Mouse (Mus musculus): ENCODE data around the gene Cblb.

Gene Cblb

DNA sequence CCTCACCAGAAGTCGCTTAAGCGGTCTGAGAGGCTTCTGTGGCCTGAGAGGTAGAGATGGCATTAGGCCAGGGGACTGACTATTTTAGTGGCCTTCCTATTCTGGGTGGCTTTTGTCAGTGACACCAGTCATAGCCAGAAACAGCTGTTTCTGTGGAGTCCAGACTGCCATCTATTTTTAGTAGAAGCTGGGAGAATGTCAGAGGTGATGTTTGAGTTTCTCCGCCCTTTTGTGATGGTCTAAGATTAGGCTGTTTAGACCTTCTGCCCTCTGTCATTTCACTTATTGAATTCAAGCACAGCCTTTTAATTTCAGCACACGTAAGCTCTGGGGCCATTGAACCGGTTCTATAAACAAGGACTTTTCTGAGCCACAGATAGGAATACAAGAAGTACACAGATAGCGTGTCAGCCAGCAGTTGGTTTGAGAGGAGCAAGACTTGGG, 40.8 kb downstream of the Cblb start:
- DNase-seq (ENCODE audit: low spot score), result no peak

DNA sequence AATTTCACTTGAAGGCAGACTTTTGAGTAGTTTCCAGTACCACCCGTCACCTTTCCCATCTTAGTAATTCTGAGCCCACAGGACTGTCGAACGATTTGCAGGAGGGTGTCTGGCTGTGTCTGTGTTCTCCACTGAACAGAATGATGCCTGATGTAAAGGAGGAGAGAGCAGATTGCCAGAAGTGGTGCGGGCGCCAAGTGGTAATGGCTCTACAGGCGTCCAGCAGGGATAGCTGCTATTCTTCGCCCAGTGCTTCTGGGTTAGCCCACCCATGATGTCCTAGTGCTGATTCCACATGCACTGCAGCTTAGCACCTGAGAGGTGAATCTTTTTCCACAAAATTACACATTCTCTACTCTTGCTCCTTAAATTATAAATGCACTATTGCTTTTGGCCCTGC, 45.6 kb downstream of the Cblb start:
- DNase-seq (ENCODE audit: low spot score), result no peak

DNA sequence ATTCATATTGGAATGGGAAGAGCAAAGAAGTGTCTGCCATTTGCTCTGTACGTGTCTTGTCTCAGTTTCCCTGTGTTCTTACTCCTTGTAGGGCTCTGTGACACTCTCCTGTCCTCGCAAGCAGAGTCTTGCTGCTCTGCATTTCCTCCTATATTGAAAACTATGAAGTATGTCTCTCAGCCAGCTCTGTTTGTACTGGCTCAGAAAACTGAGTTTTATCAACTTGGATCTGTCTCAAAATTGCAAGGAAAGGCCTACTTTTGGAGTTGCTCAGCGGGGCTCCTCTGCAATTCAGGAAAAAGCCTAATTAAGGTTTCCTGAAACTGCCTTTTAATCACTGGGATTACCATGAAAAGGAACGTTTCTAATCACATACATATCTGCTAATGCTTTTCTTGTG, 46.9 kb downstream of the Cblb start:
- no peak for DNase-seq (ENCODE audit: low spot score)

DNA sequence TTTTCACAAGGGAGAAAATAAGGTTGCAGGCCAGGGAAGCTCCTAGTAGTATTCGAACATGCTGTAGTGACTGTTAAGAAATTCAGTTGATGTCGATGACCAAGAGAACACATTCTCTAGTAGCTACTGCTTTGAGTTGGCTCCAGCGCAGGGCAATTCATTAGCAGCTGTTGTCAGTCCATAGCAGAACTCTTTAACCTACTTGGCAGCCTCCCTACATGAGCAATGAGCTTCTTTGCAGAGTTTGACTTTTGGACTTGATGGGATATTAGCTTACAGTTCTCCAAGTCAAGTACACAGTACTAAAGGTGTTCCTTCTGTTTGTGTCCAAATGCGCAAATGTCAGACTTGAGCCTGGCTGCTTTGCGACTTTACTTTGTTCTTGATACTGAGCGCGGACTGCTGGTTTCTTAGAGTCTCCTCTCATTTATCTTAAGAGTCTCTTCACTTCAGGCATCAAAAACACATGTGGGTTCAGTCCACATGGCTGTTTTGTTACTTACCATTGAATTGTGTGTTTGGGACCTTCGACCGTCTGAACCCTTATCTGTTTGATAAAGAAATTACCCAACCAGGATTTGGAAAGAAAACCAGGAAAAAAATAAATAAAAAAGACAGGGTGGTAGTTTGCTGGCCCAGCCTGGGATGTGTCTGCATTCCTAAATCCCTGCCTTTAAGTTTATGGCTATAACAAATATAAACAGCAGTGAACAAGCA, 47.9 kb downstream of the Cblb start:
- no peak for DNase-seq (ENCODE audit: low spot score)

DNA sequence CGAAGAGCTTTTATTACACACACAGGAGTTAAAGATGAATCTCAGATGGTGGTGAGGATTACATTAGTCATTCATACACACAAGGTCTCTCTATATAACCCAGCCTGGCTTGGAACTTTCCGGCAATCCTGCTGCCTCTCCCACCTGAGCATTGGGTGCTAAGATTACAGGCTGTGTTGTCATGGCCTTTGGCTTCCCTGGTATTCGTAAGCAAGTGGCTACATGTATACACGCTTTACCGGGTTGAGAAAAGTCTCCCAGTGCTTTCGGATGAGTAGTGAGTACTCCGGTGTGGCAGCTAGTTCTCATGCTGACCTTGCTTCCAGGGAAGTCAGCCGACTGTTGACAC, 48.4 kb downstream of the Cblb start:
- no peak for DNase-seq (ENCODE audit: low spot score)

DNA sequence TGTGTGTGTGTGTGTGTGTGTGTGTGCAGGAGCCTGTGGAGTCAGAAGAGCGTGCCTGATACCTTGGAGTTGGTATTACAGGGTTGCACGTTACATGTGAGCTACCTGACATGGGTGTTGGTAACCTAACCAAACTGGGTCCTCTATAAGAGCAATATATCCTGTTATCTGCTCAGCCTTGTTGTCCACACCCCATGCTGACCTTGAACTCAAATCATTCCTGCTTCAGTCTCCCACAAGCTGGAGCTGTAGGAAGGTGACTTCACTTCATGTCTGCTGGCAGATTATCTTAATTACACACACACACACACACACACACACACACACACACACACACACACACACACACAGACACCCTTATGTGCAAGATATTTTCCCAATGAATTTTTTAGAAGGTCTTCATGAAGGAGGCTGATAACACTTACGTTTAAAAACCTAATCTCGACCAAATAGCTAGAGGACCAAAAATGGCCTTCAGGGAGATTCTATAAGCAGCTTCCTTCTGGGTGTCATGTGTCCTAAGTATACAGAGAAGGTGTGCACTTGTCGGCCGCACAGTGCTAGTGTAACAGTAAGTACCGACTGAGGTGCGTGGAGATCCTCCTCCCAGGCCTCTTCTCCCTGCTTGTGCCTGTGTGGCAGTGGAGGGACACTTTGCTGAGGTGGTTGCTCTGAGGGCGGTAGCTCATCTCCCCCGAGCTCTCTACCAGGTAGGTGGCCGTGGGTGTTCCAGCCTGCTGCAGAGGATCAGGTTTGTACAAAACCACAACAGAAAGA, 49.8 kb downstream of the Cblb start:
- DNase-seq (ENCODE audit: low spot score), result no peak

DNA sequence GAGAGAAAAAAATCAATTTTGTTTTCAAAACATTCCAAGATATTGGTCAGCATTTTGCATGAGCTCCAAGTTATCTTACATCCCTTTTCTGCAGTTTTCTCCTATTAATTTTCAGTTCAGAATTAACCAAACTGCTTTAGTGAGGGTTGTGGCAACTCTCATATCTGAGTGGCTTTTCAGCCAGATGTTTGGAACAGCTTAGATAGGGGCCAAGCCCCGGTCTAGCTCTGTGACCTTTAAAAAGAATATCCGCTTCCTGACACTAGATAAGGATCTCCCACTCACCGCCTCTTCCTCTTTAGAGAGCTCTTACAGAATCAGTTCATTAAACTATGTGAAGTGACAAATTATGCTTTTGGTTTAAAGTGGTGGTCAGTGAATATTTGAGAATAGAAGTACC, 50.7 kb downstream of the Cblb start:
- no peak for DNase-seq (ENCODE audit: low spot score)

DNA sequence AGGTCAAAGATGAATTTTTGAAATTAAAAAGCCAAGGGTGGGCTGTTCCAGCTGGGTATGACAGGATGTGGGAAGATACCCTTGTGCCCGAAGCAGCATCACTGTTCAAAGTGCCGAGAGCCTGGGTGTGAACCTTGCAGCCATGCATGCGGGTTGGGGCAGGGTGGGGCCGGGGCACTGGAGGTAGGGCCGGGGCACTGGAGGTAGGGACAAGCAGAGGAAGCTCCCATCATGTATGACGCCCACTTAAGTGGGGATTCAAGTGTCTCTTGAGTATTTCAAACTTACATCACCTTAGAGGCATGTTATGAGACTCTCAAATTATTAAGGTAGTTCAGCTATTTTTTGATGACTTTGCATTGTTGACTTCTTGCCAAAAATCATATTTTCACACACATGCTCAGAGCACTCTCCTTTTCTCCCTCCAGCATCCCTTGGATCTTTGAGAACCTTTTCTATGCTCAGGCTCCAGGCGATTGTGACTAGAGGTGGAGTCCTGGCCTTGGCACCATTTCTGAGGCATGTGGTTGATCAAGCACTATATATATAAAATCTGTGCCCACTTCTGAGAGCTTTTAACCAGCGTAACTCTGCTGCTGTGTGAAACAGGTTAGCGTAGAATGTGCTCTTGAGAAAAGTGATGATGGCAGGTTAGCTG, 55.9 kb downstream of the Cblb start:
- DNase-seq (ENCODE audit: low spot score), result no peak

DNA sequence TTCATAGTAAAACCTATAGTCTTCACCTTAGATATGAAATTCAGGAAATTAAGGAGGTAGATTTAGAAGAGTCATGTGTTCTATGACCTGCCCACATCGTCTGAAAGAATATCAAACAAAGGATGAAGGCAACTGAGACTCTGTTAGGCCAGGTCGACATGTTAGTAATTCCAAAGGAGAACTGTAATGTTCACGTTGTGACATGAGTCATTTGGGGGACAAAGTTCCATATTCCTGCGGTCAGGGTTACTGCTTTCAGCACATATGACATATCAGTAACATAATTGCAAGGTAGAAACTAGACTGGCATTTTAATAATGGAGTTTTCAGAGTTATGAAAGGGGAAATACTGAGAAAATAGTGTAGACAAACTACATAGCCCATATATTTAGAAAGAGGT, 58.3 kb downstream of the Cblb start:
- DNase-seq (ENCODE audit: low spot score), result no peak

DNA sequence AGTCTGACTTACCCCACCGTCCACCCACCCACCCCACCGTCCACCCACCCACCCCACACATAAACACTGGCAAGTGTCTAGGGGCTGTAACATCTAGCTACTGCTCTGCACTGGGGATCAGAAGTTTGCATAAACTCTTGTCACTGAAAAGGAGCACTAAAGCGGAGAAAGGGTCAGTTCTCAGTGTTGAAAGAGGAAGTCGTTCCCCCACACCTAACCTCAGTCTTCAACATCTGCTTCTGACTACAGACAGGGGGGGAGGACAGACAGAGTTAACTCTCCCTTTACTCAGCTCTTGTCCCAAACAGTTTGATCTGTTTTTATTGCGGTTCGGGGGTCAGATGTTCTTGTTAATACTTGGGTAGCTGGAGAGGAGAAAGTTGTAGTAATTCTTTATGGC, 59.9 kb downstream of the Cblb start:
- no peak for DNase-seq (ENCODE audit: low spot score)

DNA sequence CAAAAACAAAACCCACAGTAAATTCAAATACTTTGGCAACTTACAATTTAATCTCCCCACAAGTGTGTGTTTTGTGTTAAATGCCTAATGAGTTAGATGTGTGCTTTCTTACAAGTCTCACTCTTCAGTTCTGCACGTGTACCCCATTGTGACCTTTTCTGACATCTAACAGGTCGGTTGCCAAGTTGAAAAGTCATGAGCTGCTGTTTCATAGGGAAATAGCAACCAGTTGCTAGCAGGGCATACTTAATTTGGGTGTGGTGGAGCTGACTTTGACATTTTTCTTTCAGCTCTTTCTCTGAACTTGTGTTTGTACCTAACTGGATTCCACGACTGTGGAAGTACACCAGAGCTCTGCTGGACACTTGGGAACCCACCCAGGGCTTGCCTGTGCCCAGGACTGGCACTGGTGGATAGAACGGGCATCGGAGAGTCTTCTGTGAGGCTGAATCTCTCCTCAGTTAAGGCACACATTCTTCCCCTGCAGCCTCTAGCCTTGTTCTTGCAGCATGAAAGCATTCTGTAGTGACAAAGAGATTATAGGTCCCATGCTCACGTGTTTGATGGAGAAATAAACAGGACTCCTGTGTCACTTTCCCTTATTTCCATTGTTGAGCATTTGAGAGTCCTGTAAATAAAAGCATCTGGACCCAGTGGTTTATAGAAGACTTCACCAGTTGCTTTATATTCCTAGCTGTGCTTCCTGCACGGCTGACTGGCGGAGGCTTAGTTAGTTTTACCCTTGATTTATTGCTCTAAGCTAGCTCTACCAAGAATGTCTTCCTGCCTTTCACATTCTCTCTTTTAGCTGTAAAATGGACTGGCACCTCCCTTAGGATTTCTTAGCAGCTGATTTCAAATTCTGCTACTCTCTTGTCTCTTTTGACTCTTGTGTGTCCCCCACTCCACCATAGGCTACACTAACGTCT, 62.6 kb downstream of the Cblb start:
- DNase-seq (ENCODE audit: low spot score), result no peak

DNA sequence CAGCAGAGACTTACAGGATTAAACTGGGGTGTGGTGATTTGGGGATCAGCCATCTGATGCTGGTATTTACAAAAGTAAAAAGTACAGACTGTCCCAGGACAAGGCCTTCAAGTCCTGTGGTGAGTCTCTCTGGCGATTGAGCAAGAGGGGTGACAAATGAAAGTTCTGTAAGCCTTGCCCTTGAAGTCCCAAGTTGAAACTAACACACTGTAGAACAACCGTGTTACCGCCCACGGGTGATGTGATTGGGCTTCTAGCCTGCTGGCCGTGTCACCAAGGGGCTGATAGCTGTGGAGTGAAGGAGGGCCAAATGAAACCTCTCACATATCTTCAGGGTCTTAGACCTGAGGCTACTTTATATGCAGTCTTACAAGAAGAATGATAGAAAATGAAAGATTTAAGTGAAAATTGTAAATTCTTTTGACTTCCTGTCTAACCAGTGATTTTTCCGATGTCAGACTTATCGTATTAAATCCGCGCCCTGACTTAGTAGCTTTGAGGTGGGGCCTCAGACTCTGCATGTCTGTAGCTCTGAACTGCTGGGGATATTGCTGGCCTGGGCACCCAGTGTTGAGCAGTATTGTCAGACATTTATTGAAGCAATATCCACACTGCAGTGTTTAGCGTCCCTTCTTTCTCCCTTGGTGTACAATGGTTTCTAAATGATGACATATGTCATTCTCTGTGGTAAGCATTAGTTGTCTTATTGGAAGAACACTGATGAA, 63.9 kb downstream of the Cblb start:
- no peak for DNase-seq (ENCODE audit: low spot score)

DNA sequence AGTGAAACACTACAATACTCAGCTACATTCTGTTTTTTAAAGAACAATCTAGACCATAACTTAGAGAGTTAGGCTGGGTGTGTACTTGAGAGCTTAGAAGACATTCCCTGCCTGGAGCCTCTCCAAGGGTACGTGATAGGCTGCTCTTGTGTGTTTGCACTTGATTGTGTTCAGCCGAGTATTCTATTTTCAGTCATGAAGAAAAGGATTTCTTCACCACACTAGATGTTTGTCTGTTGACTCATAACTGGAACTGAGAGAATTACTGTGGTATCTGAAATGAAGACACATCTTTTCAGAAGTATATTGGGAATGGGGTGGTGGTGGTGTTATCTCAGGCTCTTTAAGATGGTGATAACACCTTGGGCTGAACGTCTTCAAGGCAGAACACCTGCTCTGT, 64.6 kb downstream of the Cblb start:
- DNase-seq (ENCODE audit: low spot score), result no peak

DNA sequence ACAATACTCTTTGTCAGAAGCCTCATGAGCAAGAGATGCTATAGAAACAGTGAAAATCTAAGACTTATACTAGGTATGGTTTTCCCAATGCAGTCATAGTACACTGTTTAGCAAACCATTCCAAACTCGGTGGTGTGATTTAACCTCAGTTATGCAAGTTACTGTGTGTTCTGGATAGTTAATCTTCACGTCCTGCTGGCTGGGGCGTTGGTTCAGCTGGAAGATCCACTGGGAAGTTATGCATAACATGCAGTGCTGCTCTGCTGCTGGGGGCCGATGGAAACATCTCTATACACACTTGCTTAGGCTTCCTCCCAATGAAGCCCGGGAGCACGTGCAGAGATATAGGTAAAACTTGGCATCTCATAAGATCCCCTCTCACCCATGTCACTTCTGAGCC, 69.4 kb downstream of the Cblb start:
- no peak for DNase-seq (ENCODE audit: low spot score)

DNA sequence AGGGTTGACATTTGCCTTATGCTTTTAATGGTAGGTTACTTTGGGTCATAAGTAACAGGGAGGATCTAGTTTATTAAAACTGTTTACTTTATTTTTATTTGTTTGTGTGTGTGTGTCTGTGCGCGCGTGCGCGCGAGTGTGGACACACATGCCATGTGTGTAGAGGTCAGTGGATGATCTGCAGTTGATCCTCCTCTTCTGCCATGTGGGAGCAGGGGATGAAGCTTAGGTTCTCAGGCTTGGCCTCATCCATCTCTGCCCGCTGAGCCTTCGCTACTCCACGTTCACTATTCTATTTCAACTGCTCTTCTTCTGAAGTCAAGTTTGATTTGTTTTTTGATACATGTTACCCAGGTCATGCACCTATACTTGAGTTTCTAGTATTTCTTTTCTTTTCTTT, 73.6 kb downstream of the Cblb start:
- no peak for DNase-seq (ENCODE audit: low spot score)

DNA sequence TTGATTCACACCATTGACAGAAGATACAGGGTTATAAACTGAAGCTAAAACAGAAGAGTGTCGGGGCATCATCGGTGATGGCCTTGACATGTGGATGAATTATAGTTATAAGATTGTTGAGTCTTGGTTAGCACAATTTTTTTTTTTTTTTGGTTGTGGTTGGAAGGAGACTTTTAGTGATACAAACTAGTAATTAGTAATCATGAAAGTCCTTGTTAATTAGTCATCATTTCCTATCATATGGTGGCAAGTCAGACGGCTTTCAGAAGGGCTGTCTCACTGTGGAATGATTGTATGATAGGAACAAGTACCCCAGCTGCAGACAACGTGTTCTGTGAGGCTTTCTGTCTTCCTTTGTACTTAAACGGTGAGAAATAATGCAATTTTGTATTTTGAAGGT, 76.8 kb downstream of the Cblb start:
- DNase-seq (ENCODE audit: low spot score), result no peak

DNA sequence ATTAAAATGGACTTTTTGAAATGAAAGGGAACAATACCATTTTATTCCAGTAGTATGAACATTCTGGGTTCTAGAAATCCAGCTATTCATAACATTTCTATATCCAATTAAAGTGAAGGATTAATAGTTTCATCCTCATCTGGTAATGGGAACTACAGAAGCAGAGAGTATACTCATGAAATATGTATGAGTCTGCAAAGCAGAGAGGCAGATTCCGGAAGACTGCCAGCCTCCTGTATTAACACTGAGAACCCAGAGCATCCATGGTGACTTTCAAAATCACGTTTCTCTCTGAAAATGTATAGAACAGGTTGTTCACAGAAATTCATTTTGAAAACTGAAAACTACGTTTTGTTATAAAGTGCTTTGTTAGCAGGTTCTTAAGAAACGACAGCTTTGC, 83.4 kb downstream of the Cblb start:
- DNase-seq (ENCODE audit: low spot score), result peak; percentile 21

DNA sequence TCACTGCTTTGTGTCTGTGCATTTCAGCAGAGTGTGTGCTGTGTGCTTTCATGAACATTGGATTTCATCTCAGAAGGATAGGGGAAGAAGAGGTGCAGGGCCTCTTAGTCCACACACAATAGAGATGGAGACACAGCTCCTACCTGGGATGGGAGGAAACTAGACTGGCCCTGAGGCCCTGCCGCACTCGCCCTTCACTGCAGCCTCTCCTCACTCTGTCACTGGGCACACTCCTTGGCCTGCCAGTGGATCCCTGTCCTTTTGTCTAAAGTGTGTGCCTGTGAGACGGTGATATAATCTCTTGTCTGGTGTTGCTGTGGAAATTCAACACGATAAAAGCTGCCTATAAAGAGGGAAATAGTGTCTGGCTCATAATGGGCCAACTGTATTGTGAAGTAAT, 88.0 kb downstream of the Cblb start:
- DNase-seq (ENCODE audit: low spot score), result no peak

DNA sequence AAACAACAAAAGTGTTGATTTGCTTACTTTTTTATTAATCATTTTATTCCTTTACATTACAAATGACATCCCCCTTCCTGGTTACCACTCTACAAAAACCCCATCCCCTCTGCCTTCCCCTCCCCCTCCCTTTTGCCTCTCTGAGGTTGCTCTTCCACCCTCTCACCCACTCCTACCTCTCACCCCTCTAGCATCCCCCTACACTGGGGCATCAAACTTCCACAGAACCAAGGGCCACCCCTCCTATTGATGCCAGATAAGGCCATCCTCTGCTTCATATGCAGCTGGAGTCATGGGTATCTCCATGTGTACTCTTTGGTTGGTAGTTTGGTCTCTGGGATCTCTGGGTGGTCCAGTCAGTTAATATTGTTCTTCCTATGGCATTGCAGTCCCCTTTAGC, 93.9 kb downstream of the Cblb start:
- DNase-seq (ENCODE audit: low spot score), result no peak

DNA sequence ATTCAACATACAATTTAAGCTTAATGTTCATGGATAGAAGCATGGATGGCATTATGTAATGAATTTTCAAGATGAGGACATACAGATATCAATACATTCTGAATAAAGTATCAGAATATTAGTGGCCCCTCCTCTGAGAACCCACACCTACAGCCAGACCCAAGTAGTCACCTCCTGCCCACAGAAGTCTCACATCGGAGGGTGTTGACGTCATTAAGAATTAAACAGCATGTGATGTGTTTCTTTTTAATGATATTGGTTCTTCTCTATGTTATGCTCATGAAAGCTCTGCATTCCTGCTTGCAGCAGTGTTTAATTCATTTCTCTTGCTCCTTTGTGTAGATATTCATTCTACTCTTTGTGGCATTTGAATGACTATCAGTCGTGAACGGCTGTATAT, 94.9 kb downstream of the Cblb start:
- no peak for DNase-seq (ENCODE audit: low spot score)

DNA sequence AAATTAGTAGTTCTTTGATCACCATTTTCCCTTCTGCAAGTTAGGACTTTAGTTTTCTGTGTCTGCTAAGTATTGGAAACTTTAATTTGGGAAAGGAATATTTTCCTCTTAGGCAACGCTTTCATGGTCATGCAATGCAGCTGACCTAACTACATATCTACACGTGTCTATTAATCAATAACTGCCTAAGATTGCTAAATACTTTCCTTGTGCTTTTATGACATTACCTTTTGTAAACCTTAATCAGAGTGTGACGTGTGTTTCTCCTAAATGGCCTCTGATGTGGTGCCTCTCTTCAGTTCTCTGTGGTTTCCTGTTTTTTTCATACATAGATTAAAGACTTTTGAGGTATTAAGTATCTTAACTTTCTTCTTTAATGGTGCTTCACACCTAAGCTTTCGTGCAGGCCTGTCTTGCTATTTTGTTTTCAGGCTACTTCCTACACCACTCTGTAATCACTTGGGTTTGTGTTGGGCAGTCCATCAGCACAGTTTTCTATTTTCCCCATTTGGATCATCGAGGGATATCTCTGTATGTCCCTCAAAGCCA, 98.4 kb downstream of the Cblb start:
- no peak for DNase-seq (ENCODE audit: low spot score)

All from retina, embryonic 14.5 days (tissue).